Mouse (Mus musculus) midbrain, postnatal 0 days (tissue): ENCODE data around the gene Trp73. TPM values are rescaled to one million over a fixed set of nuclear protein-coding genes. Genes with fewer than 3 reads are reported as not detected.

Experiments
- ATAC-seq: fragments of 200-750 bp; cut with Nextera tagmentation; 2 replicates; pipeline ENCODE4 v1.8.0; 2017; ENCODE audit warnings: moderate number of reproducible peaks, mild to moderate bottlenecking, moderate TSS enrichment, moderate library complexity; ENCODE audit not compliant: low FRiP score
- DNase-seq: peaks from one replicate; pipeline ENCODE4 v3.0.0-alpha.2; 2015; ENCODE audit warnings: low spot score
- H3K27ac ChIP-seq: fragments of 300-500 bp; sonication (generic); 2 replicates; pipeline ENCODE4 v1.5.1; 2014; ENCODE audit warnings: low read depth, mild to moderate bottlenecking, low read length, mixed read lengths
- H3K27me3 ChIP-seq: fragments of 300-500 bp; sonication (generic); 2 replicates; pipeline ENCODE4 v1.6.1; 2014; ENCODE audit warnings: low read length, control low read depth, mixed read lengths; ENCODE audit not compliant: insufficient read depth
- H3K36me3 ChIP-seq: fragments of 300-500 bp; sonication (generic); 2 replicates; pipeline ENCODE4 v1.6.1; 2014; ENCODE audit warnings: low read length, control low read depth, mixed read lengths; ENCODE audit not compliant: insufficient read depth
- H3K4me1 ChIP-seq: fragments of 300-500 bp; sonication (generic); 2 replicates; pipeline ENCODE4 v1.6.1; 2014; ENCODE audit warnings: mild to moderate bottlenecking, control low read depth, antibody characterized with exemption, low read length, mixed read lengths; ENCODE audit not compliant: insufficient read depth
- H3K4me2 ChIP-seq: fragments of 300-500 bp; sonication (generic); 2 replicates; pipeline ENCODE4 v1.6.1; 2014; ENCODE audit warnings: low read depth, mild to moderate bottlenecking, low read length, mixed read lengths; ENCODE audit not compliant: poor library complexity, severe bottlenecking
- H3K4me3 ChIP-seq: fragments of 300-500 bp; sonication (generic); 2 replicates; pipeline ENCODE4 v1.5.1; 2014; ENCODE audit warnings: low read depth, mild to moderate bottlenecking, low read length, moderate library complexity
- H3K9ac ChIP-seq: fragments of 300-500 bp; sonication (generic); replicated peaks from 2 replicates; pipeline ENCODE4 v1.6.1; 2014; ENCODE audit warnings: mild to moderate bottlenecking, low read length, moderate library complexity, mixed read lengths; ENCODE audit not compliant: poor library complexity, severe bottlenecking
- H3K9me3 ChIP-seq: fragments of 300-500 bp; sonication (generic); 2 replicates; pipeline ENCODE4 v1.6.1; 2016; ENCODE audit warnings: low read length, control low read depth
- CTCF ChIP-seq: IDR thresholded peaks from 2 replicates; pipeline ENCODE4 v1.5.1; 2016; ENCODE audit warnings: antibody characterized with exemption, mild to moderate bottlenecking
- WGBS: fragments of 180-500 bp; shearing (Covaris S2); extraction: QIAGEN DNeasy Blood & Tissue Kit; methylation state at CpG from one replicate; pipeline ENCODE4 v1.1.7; 2014; 5-methylcytosine and 5-hydroxymethylcytosine counted together
- polyA plus RNA-seq: library from polyadenylated mRNA; unstranded; fragments of >200 nt; fragmentation: Nextera tagmentation; extraction: Ambion mirVana; gene quantifications from 2 replicates; pipeline ENCODE4 v1.2.1, GENCODE M21; 2015
- total RNA-seq: library from RNA; depleted of rRNA; stranded (reverse); fragments of >200 nt; gene quantifications from 2 replicates; pipeline ENCODE4 v1.2.3, GENCODE M21; 2014; rRNA removed

Gene Trp73
- total RNA-seq, result 0.49 and 1.2 TPM in 2 replicates
- 0.28 and 0.52 TPM in 2 replicates for polyA plus RNA-seq

- no peaks in the 10 kb centered on the region for H3K9me3 ChIP-seq
- no peak for TF ChIP-seq CTCF
- WGBS, result 0% methylated on average over 1 of the region's 4 CpGs
- no peaks in the 10 kb centered on the region for H3K36me3 ChIP-seq
- H3K4me2 ChIP-seq, result peak within 1 kb of the TSS; percentile 84
- peaks cover 13% of the 10 kb centered on the region; the same call in 1 of the 2 replicates for H3K4me1 ChIP-seq
- peak within 1 kb of the TSS; percentile 41 for H3K4me3 ChIP-seq
- H3K27ac ChIP-seq, result no peak within 1 kb of the TSS
- ATAC-seq (no peak), DNase-seq (no peak)
- H3K9ac ChIP-seq, result peak within 1 kb of the TSS; percentile 33; the same call in 1 of the 2 replicates
- H3K27me3 ChIP-seq, result peaks cover 50% of the 10 kb centered on the region
Measured at GRCm38 (mm10) chr4:154140182-154140212, at the start of gene Trp73. Gene Trp73 (minus strand): TSS chr4:154140208.

DNA sequence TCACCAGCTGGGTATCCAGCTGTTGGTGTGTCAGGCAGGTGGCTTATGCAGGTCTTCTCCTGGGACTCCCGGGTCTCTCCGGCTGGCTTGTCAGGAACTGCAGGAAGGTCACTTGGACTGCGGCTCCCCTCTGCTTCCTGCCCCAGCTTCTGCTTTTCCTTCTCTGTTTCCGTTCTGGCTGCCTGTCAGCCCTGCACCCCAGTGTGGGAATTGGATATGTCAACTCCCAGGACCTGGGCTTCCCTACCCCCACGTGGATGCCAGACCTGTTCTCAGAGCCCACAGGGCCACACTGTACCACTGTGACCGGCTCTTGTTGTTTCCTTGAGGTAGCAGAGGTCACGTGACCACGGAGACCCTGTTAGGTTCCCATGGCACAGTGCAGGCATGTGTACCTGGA, 48.9 kb upstream of the Trp73 start:
- Histone ChIP-seq H3K9me3 (no peaks in the 10 kb centered on the region), H3K4me2 (no peak overlapping the region), H3K9ac (no peak overlapping the region), H3K27me3 (no peaks in the 10 kb centered on the region), H3K4me1 (no peaks in the 10 kb centered on the region), H3K4me3 (no peak overlapping the region), H3K36me3 (no peaks in the 10 kb centered on the region), H3K27ac (no peak overlapping the region)
- DNase-seq (no peak), ATAC-seq (no peak)
- TF ChIP-seq CTCF, result no peak
- 71% methylated on average over 8 of the region's 8 CpGs for WGBS

GRCm38 (mm10) chr4:154186002-154186537, 46.1 kb upstream of the Trp73 start:
- 91% methylated on average over 11 of the region's 11 CpGs for WGBS
- no peak for DNase-seq
- no peaks in the 10 kb centered on the region for H3K36me3 ChIP-seq
- no peak overlapping the region for H3K27ac ChIP-seq
- no peaks in the 10 kb centered on the region for H3K9me3 ChIP-seq
- H3K4me1 ChIP-seq, result no peaks in the 10 kb centered on the region
- H3K4me2 ChIP-seq, result no peak overlapping the region
- TF ChIP-seq CTCF, result no peak
- ATAC-seq, result no peak
- no peak overlapping the region for H3K9ac ChIP-seq
- H3K27me3 ChIP-seq, result no peaks in the 10 kb centered on the region
- H3K4me3 ChIP-seq, result no peak overlapping the region

- no peaks in the 10 kb centered on the region for H3K27me3 ChIP-seq
- no peaks in the 10 kb centered on the region for H3K9me3 ChIP-seq
- H3K4me3 ChIP-seq, result no peak overlapping the region
- no peak overlapping the region for H3K9ac ChIP-seq
- ATAC-seq (no peak), DNase-seq (no peak)
- no peak for TF ChIP-seq CTCF
- 72% methylated on average over 5 of the region's 5 CpGs for WGBS
- H3K4me2 ChIP-seq, result no peak overlapping the region
- no peaks in the 10 kb centered on the region for H3K36me3 ChIP-seq
- H3K27ac ChIP-seq, result no peak overlapping the region
- H3K4me1 ChIP-seq, result no peaks in the 10 kb centered on the region
Measured at GRCm38 (mm10) chr4:154185001-154185400, 45.0 kb upstream of the Trp73 start.

GRCm38 (mm10) chr4:154183566-154183965, 43.6 kb upstream of the Trp73 start:
- Histone ChIP-seq H3K27ac (no peak overlapping the region), H3K9ac (no peak overlapping the region), H3K4me3 (no peak overlapping the region), H3K4me2 (no peak overlapping the region), H3K27me3 (no peaks in the 10 kb centered on the region), H3K4me1 (no peaks in the 10 kb centered on the region), H3K9me3 (no peaks in the 10 kb centered on the region), H3K36me3 (no peaks in the 10 kb centered on the region)
- TF ChIP-seq CTCF, result no peak
- no peak for ATAC-seq
- no peak for DNase-seq
- WGBS, result 76% methylated on average over 5 of the region's 5 CpGs

DNA sequence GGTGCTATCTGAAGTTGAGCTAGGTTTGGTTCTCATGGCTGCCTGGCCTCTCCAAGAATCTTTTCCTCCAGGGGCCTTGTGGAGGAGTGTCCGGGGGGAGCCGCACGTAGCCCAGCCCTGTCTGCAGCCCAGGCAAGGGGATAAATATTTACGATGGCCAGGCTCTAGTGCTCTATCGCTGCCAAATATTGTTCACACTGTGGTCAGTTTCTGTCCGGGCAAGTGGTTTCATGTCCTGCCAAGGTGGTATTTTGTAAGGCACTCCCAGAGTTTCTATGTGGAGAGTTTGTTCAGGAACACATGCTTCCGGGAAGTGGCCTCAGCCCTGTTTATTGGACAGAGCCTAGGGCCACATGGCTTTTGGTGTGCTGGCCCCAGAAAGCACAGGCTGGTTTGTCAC, 41.0 kb upstream of the Trp73 start:
- Histone ChIP-seq H3K9ac (no peak overlapping the region), H3K4me3 (no peak overlapping the region), H3K4me1 (no peaks in the 10 kb centered on the region), H3K27ac (no peak overlapping the region), H3K27me3 (no peaks in the 10 kb centered on the region), H3K4me2 (no peak overlapping the region), H3K9me3 (no peaks in the 10 kb centered on the region), H3K36me3 (no peaks in the 10 kb centered on the region)
- DNase-seq (no peak), ATAC-seq (no peak)
- 85% methylated on average over 7 of the region's 7 CpGs for WGBS
- no peak for TF ChIP-seq CTCF

GRCm38 (mm10) chr4:154177257-154177656, 37.2 kb upstream of the Trp73 start:
- TF ChIP-seq CTCF, result no peak
- no peaks in the 10 kb centered on the region for H3K4me1 ChIP-seq
- no peaks in the 10 kb centered on the region for H3K9me3 ChIP-seq
- H3K4me2 ChIP-seq, result no peak overlapping the region
- WGBS, result 74% methylated on average over 8 of the region's 8 CpGs
- ATAC-seq (no peak), DNase-seq (no peak)
- no peak overlapping the region for H3K27ac ChIP-seq
- peaks cover 5% of the 10 kb centered on the region; the same call in 1 of the 2 replicates for H3K27me3 ChIP-seq
- no peak overlapping the region for H3K4me3 ChIP-seq
- H3K9ac ChIP-seq, result no peak overlapping the region
- H3K36me3 ChIP-seq, result no peaks in the 10 kb centered on the region
